Mouse (Mus musculus) heart, adult 2 months (tissue): Measurements from ENCODE around the gene Sinhcaf. TPM values are rescaled to one million over a fixed set of nuclear protein-coding genes. Genes with fewer than 3 reads are reported as not detected.

Experiments
- DNase-seq, 2 experiments: peaks; one replicate each; pipeline ENCODE4 v3.0.0; 2021
- H3K27ac ChIP-seq: fragments of 200-600 bp; 2 replicates; pipeline ENCODE4 v1.8.1; 2022
- H3K27me3 ChIP-seq: fragments of 200-500 bp; 2 replicates; pipeline ENCODE4 v1.6.1; 2012; ENCODE audit warnings: mild to moderate bottlenecking, low read length, inconsistent platforms, mixed read lengths; ENCODE audit not compliant: control insufficient read depth, insufficient read depth
- H3K36me3 ChIP-seq: fragments of 200-500 bp; 2 replicates; pipeline ENCODE4 v1.6.1; 2012; ENCODE audit warnings: low read length, inconsistent platforms; ENCODE audit not compliant: control insufficient read depth, insufficient read depth
- H3K4me1 ChIP-seq: fragments of 200-500 bp; 2 replicates; pipeline ENCODE4 v1.6.1; 2011; ENCODE audit warnings: low read length; ENCODE audit not compliant: control insufficient read depth, insufficient read depth
- H3K4me3 ChIP-seq: fragments of 200-600 bp; 2 replicates; pipeline ENCODE4 v1.8.1; 2022
- H3K79me2 ChIP-seq: fragments of 200-500 bp; replicated peaks from 2 replicates; pipeline ENCODE4 v1.6.1; 2012; ENCODE audit warnings: mild to moderate bottlenecking, inconsistent platforms, low read length, moderate library complexity, mixed read lengths; ENCODE audit not compliant: control insufficient read depth, insufficient read depth
- H3K9ac ChIP-seq: fragments of 200-500 bp; 2 replicates; pipeline ENCODE4 v1.6.1; 2012; ENCODE audit warnings: low read depth, mild to moderate bottlenecking, control low read depth, inconsistent platforms, low read length, mixed read lengths
- CTCF ChIP-seq: fragments of 200-600 bp; IDR thresholded peaks from 2 replicates; pipeline ENCODE4 v1.8.1; 2022; ENCODE audit warnings: antibody characterized with exemption, mild to moderate bottlenecking, moderate library complexity
- EP300 ChIP-seq: fragments of 200-500 bp; IDR thresholded peaks from 2 replicates; pipeline ENCODE4 v1.6.1; 2011; ENCODE audit warnings: low read depth, low read length, control low read depth; ENCODE audit not compliant: insufficient read depth
- POLR2A ChIP-seq: fragments of 200-500 bp; IDR thresholded peaks from 2 replicates; pipeline ENCODE4 v1.6.1; 2011; ENCODE audit warnings: mild to moderate bottlenecking, low read depth, low read length, control low read depth; ENCODE audit not compliant: insufficient read depth
- WGBS: fragments of 180-500 bp; shearing (Covaris S2); methylation state at CpG from one replicate; pipeline ENCODE4 v1.1.7; 2018; 5-methylcytosine and 5-hydroxymethylcytosine counted together
- intact Hi-C: fragments of 180-260 bp; cut with DNase I; formaldehyde crosslinking; loops from one replicate; pipeline ENCODE4 v1.15.1; 2025
- polyA plus RNA-seq: library from polyadenylated mRNA; depleted of rRNA; stranded (reverse); fragments of >200 nt; gene quantifications from 2 replicates; pipeline ENCODE4 v1.2.3, GENCODE M21; 2012
- total RNA-seq, 2 experiments: library from RNA; stranded (reverse); gene quantifications; 2 replicates each; pipeline ENCODE4 v1.2.3; 2021

Gene Sinhcaf
- total and polyA plus RNA-seq, 3 experiments = 1.3 to 5.0 (median 2.7) TPM

- H3K4me1 ChIP-seq = no peaks in the 10 kb centered on the region
- peak overlapping the region; percentile 86 for H3K4me3 ChIP-seq
- under 1% methylated on average over 75 of the region's 75 CpGs for WGBS
- H3K27ac ChIP-seq = peak overlapping the region; percentile 73
- TF ChIP-seq CTCF = no peak
- peak; percentile 50; the same call in 1 of the 2 replicates for TF ChIP-seq POLR2A
- H3K79me2 ChIP-seq = no peaks in the 10 kb centered on the region
- DNase-seq = peak; percentile 55 to 68
- intact Hi-C loops = loop anchor here (2.0 to 10.0 kb wide), 6 partner anchors 49 to 369 kb away; partner anchors contain the start of genes Amn1, Caprin2, Dennd5b and Ipo8
- H3K27me3 ChIP-seq = no peaks in the 10 kb centered on the region
- H3K36me3 ChIP-seq = no peaks in the 10 kb centered on the region
- H3K9ac ChIP-seq = peak overlapping the region; percentile 83
These were observed 508 bp downstream of the Sinhcaf start for GRCm38 (mm10) chr6:148945509-148946408.

- no peaks in the 10 kb centered on the region for H3K27me3 ChIP-seq
- no peaks in the 10 kb centered on the region for H3K36me3 ChIP-seq
- no peaks in the 10 kb centered on the region for H3K79me2 ChIP-seq
- TF ChIP-seq CTCF = no peak
- no peak for TF ChIP-seq POLR2A
- no peak for TF ChIP-seq EP300
- peak; percentile 79 to 81 for DNase-seq
- H3K9ac ChIP-seq = peak overlapping the region; percentile 83
- H3K27ac ChIP-seq = peak overlapping the region; percentile 73
- peak overlapping the region; percentile 86 for H3K4me3 ChIP-seq
- intact Hi-C loops = loop anchor here (5.0 to 10.0 kb wide), 5 partner anchors 113 to 370 kb away; partner anchors contain the start of genes Amn1, Dennd5b and Ipo8
- no peaks in the 10 kb centered on the region for H3K4me1 ChIP-seq
- WGBS = under 1% methylated on average over 92 of the region's 92 CpGs
These were observed 1.3 kb downstream of the Sinhcaf start for GRCm38 (mm10) chr6:148944767-148945508.

- Histone ChIP-seq H3K79me2 (no peaks in the 10 kb centered on the region), H3K4me3 (peak overlapping the region; percentile 86), H3K27ac (peak overlapping the region; percentile 73), H3K9ac (peak overlapping the region; percentile 83), H3K27me3 (no peaks in the 10 kb centered on the region), H3K36me3 (no peaks in the 10 kb centered on the region), H3K4me1 (no peaks in the 10 kb centered on the region)
- 3% methylated on average over 30 of the region's 30 CpGs for WGBS
- no peak for TF ChIP-seq EP300
- DNase-seq = no peak
- intact Hi-C loops = loop anchor here (10.0 kb wide), 1 partner anchor 370 kb away; no protein-coding TSS in a partner anchor
These were observed 1.9 kb downstream of the Sinhcaf start for GRCm38 (mm10) chr6:148944344-148944766.

GRCm38 (mm10) chr6:148943695-148944094 is 2.6 kb downstream of the Sinhcaf start:
- H3K27ac ChIP-seq = no peak overlapping the region
- H3K9ac ChIP-seq = no peak overlapping the region
- H3K4me1 ChIP-seq = no peaks in the 10 kb centered on the region
- H3K36me3 ChIP-seq = no peaks in the 10 kb centered on the region
- TF ChIP-seq POLR2A = no peak
- 63% methylated on average over 3 of the region's 3 CpGs for WGBS
- no peaks in the 10 kb centered on the region for H3K27me3 ChIP-seq
- no peak for DNase-seq
- H3K4me3 ChIP-seq = no peak overlapping the region
- intact Hi-C loops = loop anchor here (10.0 kb wide), 1 partner anchor 371 kb away; no protein-coding TSS in a partner anchor
- no peaks in the 10 kb centered on the region for H3K79me2 ChIP-seq

- H3K4me1 ChIP-seq = no peaks in the 10 kb centered on the region
- no peak overlapping the region for H3K27ac ChIP-seq
- 92% methylated on average over 4 of the region's 4 CpGs for WGBS
- no peak overlapping the region for H3K4me3 ChIP-seq
- no peaks in the 10 kb centered on the region for H3K79me2 ChIP-seq
- H3K9ac ChIP-seq = no peak overlapping the region
- no peaks in the 10 kb centered on the region for H3K27me3 ChIP-seq
- H3K36me3 ChIP-seq = no peaks in the 10 kb centered on the region
- DNase-seq = no peak
- intact Hi-C loops = loop anchor here (10.0 kb wide), 1 partner anchor 372 kb away; no protein-coding TSS in a partner anchor
- TF ChIP-seq CTCF = no peak
- no peak for TF ChIP-seq EP300
- no peak for TF ChIP-seq POLR2A
These were observed 3.9 kb downstream of the Sinhcaf start for GRCm38 (mm10) chr6:148942406-148942805.

GRCm38 (mm10) chr6:148941880-148942279 is 4.4 kb downstream of the Sinhcaf start:
- DNase-seq = no peak

More at GRCm38 (mm10) chr6:148941880-148942279, 4.4 kb downstream of the Sinhcaf start:
- intact Hi-C loops = loop anchor here (10.0 kb wide), 1 partner anchor 373 kb away; no protein-coding TSS in a partner anchor
- Histone ChIP-seq H3K9ac (no peak overlapping the region), H3K36me3 (no peaks in the 10 kb centered on the region), H3K4me3 (no peak overlapping the region), H3K27me3 (no peaks in the 10 kb centered on the region), H3K79me2 (no peaks in the 10 kb centered on the region), H3K27ac (no peak overlapping the region), H3K4me1 (no peaks in the 10 kb centered on the region)
- WGBS = 78% methylated on average over 5 of the region's 5 CpGs
- TF ChIP-seq POLR2A (no peak), CTCF (no peak), EP300 (no peak)
